Mouse (Mus musculus) heart, adult 8-10 months (tissue): ENCODE measurements around the gene Hoxa10. TPM values are rescaled to one million over a fixed set of nuclear protein-coding genes. Genes with fewer than 3 reads are reported as not detected.

ENCODE experiments used
- DNase-seq: peaks from one replicate; pipeline ENCODE4 v3.0.0; 2022; ENCODE audit warnings: low spot score
- microRNA-seq: library from miRNA; unstranded; fragments of <30 nt; microRNA quantifications from one replicate; pipeline ENCODE4 v1.2.0, GENCODE M21; 2022
- total RNA-seq, 4 experiments: library from RNA; stranded (reverse); gene quantifications; 2 replicates each; pipeline ENCODE4 v1.2.4; 2022

Gene Hoxa10
- total RNA-seq, 4 experiments from 2014 or later, result not detected

DNA sequence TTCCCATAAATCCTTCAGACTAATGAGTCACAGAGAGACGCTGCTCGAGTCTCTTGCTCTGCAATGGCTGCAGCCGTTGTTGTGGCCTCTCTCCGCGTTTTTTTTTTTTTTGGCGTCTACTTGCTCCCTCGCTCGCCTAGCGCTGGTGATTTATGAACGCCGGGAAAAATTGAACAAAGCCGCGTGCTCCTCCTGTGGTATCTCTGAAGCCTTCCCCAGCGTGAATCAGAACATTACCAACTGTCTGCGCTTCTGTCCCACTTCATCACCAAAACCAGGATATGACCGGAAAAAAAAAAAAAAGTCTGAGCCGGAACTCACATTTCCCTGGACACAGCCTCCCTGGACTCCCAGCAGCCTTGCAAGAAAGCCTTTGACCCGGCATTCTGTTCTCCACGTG lies 55.4 kb downstream of the Hoxa10 start:
- no peak for DNase-seq

DNA sequence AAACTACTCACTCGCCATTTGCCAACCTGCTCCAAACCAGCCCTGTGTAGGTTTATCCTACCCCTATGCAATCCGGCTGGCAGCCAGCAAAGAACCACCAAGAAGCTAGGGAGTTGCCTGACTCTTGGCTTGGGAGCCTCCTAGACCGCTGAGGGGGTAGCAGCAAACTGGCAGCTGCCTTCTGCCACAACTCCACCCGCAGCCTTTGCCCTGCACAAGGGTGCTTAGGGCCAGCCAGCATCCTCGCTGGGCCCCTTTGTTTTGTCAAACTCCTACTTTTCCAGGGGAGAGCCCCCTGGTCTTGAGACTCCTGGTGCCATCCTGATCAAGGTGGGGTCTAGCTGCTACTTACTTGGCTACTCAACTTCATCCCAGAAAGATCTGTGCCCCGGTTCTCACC lies 56.0 kb downstream of the Hoxa10 start:
- DNase-seq, result no peak

DNA sequence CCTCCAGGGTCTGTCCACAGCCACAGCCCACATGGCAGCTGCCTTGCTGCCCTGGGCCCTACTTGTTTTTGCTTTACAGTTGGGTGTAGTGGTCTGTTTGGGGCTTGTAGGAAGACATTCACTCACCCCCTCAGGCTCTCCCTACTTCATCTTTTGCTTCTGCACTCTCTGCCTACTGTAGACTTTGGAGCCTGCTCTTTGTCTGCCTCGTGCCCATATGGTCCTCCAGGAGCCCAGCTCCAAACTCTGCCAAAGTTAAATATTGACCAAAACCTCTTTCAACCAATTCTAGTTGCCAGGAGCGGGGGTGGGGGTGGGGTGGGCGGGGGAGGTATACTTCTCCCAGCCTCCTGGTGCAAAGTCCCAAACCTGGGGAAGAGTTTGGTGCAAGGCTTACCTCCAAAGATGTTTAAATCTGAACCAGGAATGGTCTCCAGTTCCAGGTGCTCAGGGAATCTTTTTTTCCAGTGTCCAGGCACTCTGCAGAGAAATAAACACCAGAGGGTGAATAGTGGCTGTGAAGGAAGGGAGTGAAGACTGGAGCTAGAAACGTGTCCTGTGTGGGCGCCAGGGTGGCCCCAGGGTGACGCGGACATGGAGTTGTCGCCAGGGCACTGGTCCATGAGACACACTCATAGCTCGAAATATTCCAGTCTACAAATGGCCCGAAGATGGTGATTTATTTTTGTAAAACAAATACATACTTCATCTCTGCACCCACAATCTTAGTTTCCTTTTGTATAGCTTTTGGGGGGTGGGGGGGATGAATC lies 57.2 kb downstream of the Hoxa10 start:
- DNase-seq, result no peak

DNA sequence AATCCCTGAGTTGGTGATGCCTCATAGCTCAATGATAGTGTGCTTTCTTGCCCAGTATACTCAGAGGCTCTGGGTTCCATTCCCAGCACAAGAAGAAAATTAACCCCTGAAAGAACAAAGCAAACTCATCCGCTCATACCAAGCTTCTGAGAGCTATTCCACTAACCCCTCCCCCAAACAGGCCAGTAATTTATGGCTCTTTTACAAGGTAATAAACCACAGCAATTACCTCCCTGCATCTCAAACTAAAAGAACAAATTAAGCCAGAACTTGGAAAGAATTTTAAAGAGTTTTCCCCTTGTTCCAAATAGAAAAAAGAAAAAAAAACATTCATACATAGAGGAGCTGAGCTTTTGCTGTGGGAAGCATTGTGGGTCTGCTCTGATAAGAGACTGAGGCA lies 57.9 kb downstream of the Hoxa10 start:
- DNase-seq, result no peak

DNA sequence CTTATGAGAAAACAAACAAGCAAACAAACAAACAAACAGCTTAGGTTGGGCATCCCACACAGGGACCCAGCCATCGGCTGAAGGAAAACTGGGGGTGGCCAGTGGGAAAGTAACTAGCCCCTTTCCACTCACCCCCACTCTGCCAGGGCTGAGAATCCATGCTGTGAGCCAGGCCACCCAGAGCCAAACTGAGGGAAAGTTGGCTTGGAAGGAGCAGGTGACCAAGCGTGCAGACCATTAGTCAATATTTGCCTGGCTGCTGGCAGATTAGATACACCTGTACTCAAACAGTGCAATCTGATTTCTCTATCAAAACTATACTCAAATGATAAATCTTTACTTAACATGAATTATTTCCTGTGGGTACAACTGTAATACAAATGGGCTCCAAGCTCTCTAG lies 58.6 kb downstream of the Hoxa10 start:
- no peak for DNase-seq

Small RNAs within 50 kb of the gene (microRNA-seq; reads per million reads assigned to microRNA genes)
- gene Mir196b, result 34.7 reads per million, percentile 44 among the genes with 10 or more reads in this experiment

Other genes with a start within 250 kb of the Hoxa10 start
- 10 to 100 TPM in 3 of 4 experiments, 1 to 10 TPM in 1; 8.8 to 12.2 (median 11.0) TPM for gene Skap2, start 228.3 kb downstream of the Hoxa10 start, total RNA-seq
- under 1 TPM in 2 of 4 experiments, not detected in 2; 0.16 to 0.19 TPM for gene Hoxa1, start 82.5 kb downstream of the Hoxa10 start, total RNA-seq
- under 1 TPM in 3 of 4 experiments, not detected in 1; 0.20 to 0.34 (median 0.22) TPM for gene Hoxa2, start 76.0 kb downstream of the Hoxa10 start, total RNA-seq
- gene 5730596B20Rik, start 63.4 kb downstream of the Hoxa10 start, total RNA-seq, result under 1 TPM in 1 of 4 experiments, not detected in 3; 0.06 TPM
- gene Hoxa4, start 49.1 kb downstream of the Hoxa10 start, total RNA-seq, result under 1 TPM; 0.31 to 0.49 (median 0.38) TPM
- under 1 TPM; 0.41 to 0.69 (median 0.57) TPM for gene Hoxa5, start 36.3 kb downstream of the Hoxa10 start, total RNA-seq
- gene Hoxa6, start 32.1 kb downstream of the Hoxa10 start, total RNA-seq, result not detected
- gene Hoxa3, start 27.5 kb downstream of the Hoxa10 start, total RNA-seq, result under 1 TPM; 0.16 to 0.89 (median 0.31) TPM
- under 1 TPM in 1 of 4 experiments, not detected in 3; 0.54 TPM for gene Gm28308, start 27.5 kb downstream of the Hoxa10 start, total RNA-seq
- under 1 TPM in 3 of 4 experiments, not detected in 1; 0.19 to 0.55 (median 0.31) TPM for gene Hoxa7, start 19.0 kb downstream of the Hoxa10 start, total RNA-seq
- not detected for gene Hoxa9, start 9.8 kb downstream of the Hoxa10 start, total RNA-seq
- not detected for gene Hoxa11, start 5.0 kb upstream of the Hoxa10 start, total RNA-seq
- not detected for gene Hoxa13, start 20.0 kb upstream of the Hoxa10 start, total RNA-seq
- gene Evx1, start 72.6 kb upstream of the Hoxa10 start, total RNA-seq, result not detected